Mouse (Mus musculus) neural tube, embryonic 15.5 days (tissue): Measurements from ENCODE around the gene Tssk1. TPM values are rescaled to one million over a fixed set of nuclear protein-coding genes. Genes with fewer than 3 reads are reported as not detected.

Source experiments
- ATAC-seq: fragments of 200-750 bp; cut with Nextera tagmentation; 2 replicates; pipeline ENCODE4 v1.8.0; 2017; ENCODE audit warnings: mild to moderate bottlenecking, moderate TSS enrichment, moderate library complexity; ENCODE audit not compliant: low FRiP score
- H3K27ac ChIP-seq: fragments of 300-500 bp; sonication (generic); replicated peaks from 2 replicates; pipeline ENCODE4 v1.5.1; 2015; ENCODE audit warnings: mild to moderate bottlenecking, inconsistent platforms
- H3K27me3 ChIP-seq: fragments of 300-500 bp; sonication (generic); replicated peaks from 2 replicates; pipeline ENCODE4 v1.6.1; 2015; ENCODE audit warnings: inconsistent platforms
- H3K36me3 ChIP-seq: fragments of 300-500 bp; sonication (generic); 2 replicates; pipeline ENCODE4 v1.6.1; 2015; ENCODE audit warnings: inconsistent platforms
- H3K4me1 ChIP-seq: fragments of 300-500 bp; sonication (generic); 2 replicates; pipeline ENCODE4 v1.6.1; 2015; ENCODE audit warnings: inconsistent platforms
- H3K4me2 ChIP-seq: fragments of 300-500 bp; sonication (generic); 2 replicates; pipeline ENCODE4 v1.6.1; 2015; ENCODE audit warnings: inconsistent platforms, mild to moderate bottlenecking, moderate library complexity
- H3K4me3 ChIP-seq: fragments of 300-500 bp; sonication (generic); replicated peaks from 2 replicates; pipeline ENCODE4 v1.5.1; 2015; ENCODE audit warnings: mild to moderate bottlenecking, inconsistent platforms
- H3K9ac ChIP-seq: fragments of 300-500 bp; sonication (generic); replicated peaks from 2 replicates; pipeline ENCODE4 v1.6.1; 2015; ENCODE audit warnings: mild to moderate bottlenecking, inconsistent platforms
- H3K9me3 ChIP-seq: fragments of 300-500 bp; sonication (generic); replicated peaks from 2 replicates; pipeline ENCODE4 v1.6.1; 2016; ENCODE audit warnings: inconsistent platforms
- WGBS: fragments of 180-500 bp; shearing (Covaris S2); methylation state at CpG from one replicate; pipeline ENCODE4 v1.1.7; 2015; ENCODE audit warnings: mixed read lengths; 5-methylcytosine and 5-hydroxymethylcytosine counted together
- polyA plus RNA-seq: library from polyadenylated mRNA; unstranded; fragments of >200 nt; fragmentation: Nextera tagmentation; extraction: Ambion mirVana; gene quantifications from 2 replicates; pipeline ENCODE4 v1.2.1, GENCODE M21; 2015

Tssk1 gene
- polyA plus RNA-seq, 1 experiment from 2014 or later, result not detected

GRCm38 (mm10) chr16:17911052-17911595, 17.1 kb downstream of the Tssk1 start, which contains the start of gene Ess2:
Gene Ess2 (minus strand): TSS chr16:17911348.
- under 1% methylated on average over 35 of the region's 35 CpGs for WGBS
- H3K4me1 ChIP-seq, result peaks cover 21% of the 10 kb centered on the region
- H3K36me3 ChIP-seq, result peaks cover 33% of the 10 kb centered on the region
- H3K4me2 ChIP-seq, result peak within 1 kb of the TSS; percentile 92
- peak within 1 kb of the TSS; percentile 84 for H3K27ac ChIP-seq
- peak within 1 kb of the TSS; percentile 84 for H3K9ac ChIP-seq
- H3K9me3 ChIP-seq, result no peaks in the 10 kb centered on the region
- peaks cover 45% of the 10 kb centered on the region for H3K27me3 ChIP-seq
- peak within 1 kb of the TSS; percentile 90 for H3K4me3 ChIP-seq
- ATAC-seq, result peak; percentile 93

- no peak for ATAC-seq
- H3K4me2 ChIP-seq, result peak within 1 kb of the TSS; percentile 56
- no peaks in the 10 kb centered on the region for H3K9me3 ChIP-seq
- H3K4me1 ChIP-seq, result peaks cover 21% of the 10 kb centered on the region
- 0 out of 2 replicates have a peak within 1 kb of the TSS, but pooled peaks have one; percentile 29 for H3K9ac ChIP-seq
- no peak within 1 kb of the TSS for H3K27ac ChIP-seq
- H3K4me3 ChIP-seq, result peak within 1 kb of the TSS; percentile 30
- H3K27me3 ChIP-seq, result peaks cover 71% of the 10 kb centered on the region
- WGBS, result under 1% methylated on average over 94 of the region's 106 CpGs
- no peaks in the 10 kb centered on the region for H3K36me3 ChIP-seq
Observed at GRCm38 (mm10) chr16:17914307-17915249, 20.6 kb downstream of the Tssk1 start, which contains the start of gene Gsc2. Gene Gsc2 (minus strand): TSS chr16:17915059.

GRCm38 (mm10) chr16:17920586-17920985, 26.6 kb downstream of the Tssk1 start:
- Histone ChIP-seq H3K4me2 (peak overlapping the region; percentile 98), H3K4me1 (peaks cover 38% of the 10 kb centered on the region), H3K9me3 (no peaks in the 10 kb centered on the region), H3K4me3 (no peak overlapping the region), H3K27ac (no peak overlapping the region), H3K9ac (peak overlapping the region; percentile 36), H3K36me3 (peaks cover 13% of the 10 kb centered on the region), H3K27me3 (peaks cover 44% of the 10 kb centered on the region)
- 11% methylated on average over 20 of the region's 20 CpGs for WGBS
- ATAC-seq, result no peak

GRCm38 (mm10) chr16:17921325-17922162, 27.5 kb downstream of the Tssk1 start:
- 2% methylated on average over 47 of the region's 47 CpGs for WGBS
- Histone ChIP-seq H3K4me1 (peaks cover 46% of the 10 kb centered on the region), H3K4me2 (peak overlapping the region; percentile 98), H3K27me3 (peaks cover 34% of the 10 kb centered on the region), H3K27ac (peak overlapping the region; percentile 90), H3K9ac (peak overlapping the region; percentile 90), H3K9me3 (no peaks in the 10 kb centered on the region), H3K36me3 (peaks cover 19% of the 10 kb centered on the region), H3K4me3 (peak overlapping the region; percentile 87)
- peak; percentile 93 for ATAC-seq

- Histone ChIP-seq H3K4me2 (peak overlapping the region; percentile 98), H3K36me3 (peaks cover 19% of the 10 kb centered on the region), H3K4me1 (peaks cover 52% of the 10 kb centered on the region), H3K9ac (peak overlapping the region; percentile 90), H3K27ac (peak overlapping the region; percentile 90), H3K27me3 (peaks cover 29% of the 10 kb centered on the region), H3K9me3 (no peaks in the 10 kb centered on the region), H3K4me3 (peak overlapping the region; percentile 87)
- peak; percentile 32 for ATAC-seq
- 1% methylated on average over 14 of the region's 14 CpGs for WGBS
Observed at GRCm38 (mm10) chr16:17922163-17922538, 28.1 kb downstream of the Tssk1 start.

- H3K9ac ChIP-seq, result peak overlapping the region; percentile 85
- WGBS, result under 1% methylated on average over 71 of the region's 72 CpGs
- H3K4me3 ChIP-seq, result peak overlapping the region; percentile 89
- ATAC-seq, result peak; percentile 49
- peaks cover 46% of the 10 kb centered on the region for H3K4me1 ChIP-seq
- no peaks in the 10 kb centered on the region for H3K27me3 ChIP-seq
- H3K36me3 ChIP-seq, result peaks cover 19% of the 10 kb centered on the region
- peak overlapping the region; percentile 98 for H3K4me2 ChIP-seq
- H3K9me3 ChIP-seq, result no peaks in the 10 kb centered on the region
- H3K27ac ChIP-seq, result peak overlapping the region; percentile 89
Observed at GRCm38 (mm10) chr16:17927351-17928082, 33.5 kb downstream of the Tssk1 start.

- ATAC-seq, result peak; percentile 88
- H3K4me2 ChIP-seq, result peak within 1 kb of the TSS; percentile 98
- peak within 1 kb of the TSS; percentile 89 for H3K4me3 ChIP-seq
Observed at GRCm38 (mm10) chr16:17928087-17928580, 34.1 kb downstream of the Tssk1 start, which contains the start of gene Slc25a1. Gene Slc25a1 (minus strand): TSS chr16:17928219.

GRCm38 (mm10) chr16:17928627-17929104, 34.6 kb downstream of the Tssk1 start:
- Histone ChIP-seq H3K9me3 (no peaks in the 10 kb centered on the region), H3K4me1 (peaks cover 36% of the 10 kb centered on the region), H3K4me3 (peak overlapping the region; percentile 89), H3K27me3 (no peaks in the 10 kb centered on the region), H3K27ac (peak overlapping the region; percentile 89), H3K36me3 (peaks cover 19% of the 10 kb centered on the region), H3K9ac (peak overlapping the region; percentile 85), H3K4me2 (peak overlapping the region; percentile 98)
- ATAC-seq, result peak; percentile 46
- under 1% methylated on average over 9 of the region's 9 CpGs for whole genome bisulfite sequencing

More at GRCm38 (mm10) chr16:17928087-17928580, 34.1 kb downstream of the Tssk1 start, which contains the start of gene Slc25a1:
- Histone ChIP-seq H3K4me1 (peaks cover 40% of the 10 kb centered on the region), H3K9me3 (no peaks in the 10 kb centered on the region), H3K27ac (peak within 1 kb of the TSS; percentile 89), H3K27me3 (no peaks in the 10 kb centered on the region), H3K9ac (peak within 1 kb of the TSS; percentile 85), H3K36me3 (peaks cover 19% of the 10 kb centered on the region)
- under 1% methylated on average over 47 of the region's 47 CpGs for WGBS

GRCm38 (mm10) chr16:17929211-17929610, 35.2 kb downstream of the Tssk1 start:
- Histone ChIP-seq H3K4me2 (peak overlapping the region; percentile 98), H3K4me1 (peaks cover 36% of the 10 kb centered on the region), H3K27me3 (no peaks in the 10 kb centered on the region), H3K9ac (no peak overlapping the region), H3K9me3 (no peaks in the 10 kb centered on the region), H3K27ac (peak overlapping the region; percentile 89), H3K36me3 (peaks cover 19% of the 10 kb centered on the region), H3K4me3 (no peak overlapping the region)
- WGBS, result 12% methylated on average over 2 of the region's 2 CpGs
- ATAC-seq, result no peak

- Histone ChIP-seq H3K36me3 (peaks cover 16% of the 10 kb centered on the region), H3K27me3 (no peaks in the 10 kb centered on the region), H3K9ac (no peak overlapping the region), H3K27ac (no peak overlapping the region), H3K4me2 (no peak overlapping the region), H3K9me3 (no peaks in the 10 kb centered on the region), H3K4me1 (peaks cover 34% of the 10 kb centered on the region), H3K4me3 (no peak overlapping the region)
- WGBS, result 36% methylated on average over 2 of the region's 2 CpGs
- no peak for ATAC-seq
Observed at GRCm38 (mm10) chr16:17929631-17930030, 35.6 kb downstream of the Tssk1 start.
